In the genomic region with DNA sequence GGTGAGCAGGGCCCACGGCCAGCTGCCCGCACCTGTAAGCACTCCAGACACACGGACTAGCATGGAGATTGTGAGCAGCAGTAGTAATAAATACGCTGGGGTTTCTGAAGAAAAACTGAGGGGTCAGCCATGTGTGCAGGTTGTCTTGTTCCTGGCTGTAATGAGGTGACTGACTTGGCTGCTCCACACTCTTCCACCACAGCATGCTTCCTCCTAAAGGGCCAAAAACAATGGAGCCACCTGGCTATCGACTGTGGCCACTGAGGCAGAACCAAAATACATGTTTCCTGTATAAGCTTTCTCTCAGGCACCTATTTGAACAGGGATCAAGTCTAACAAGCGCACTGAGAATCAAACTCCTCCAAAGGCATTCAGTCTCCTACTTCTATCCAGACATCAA, we compare ENCODE assay signal across 15 mouse cellular contexts. TPM values are rescaled to one million over a fixed set of nuclear protein-coding genes. Genes with fewer than 3 reads are reported as not detected.
DNase-seq lines count a peak whose midpoint lies in the region; TF ChIP-seq lines count a peak whose summit lies in the region.
"Had no signal": no experiment of that assay in that cellular context is flagged by ENCODE, and none has a peak within 500 bp of the region (broad histone marks: within the 10 kb centered on the region; RNA-seq: fewer than 3 reads in every experiment).

No protein-coding gene starts in this region.

- H3K4me3 ChIP-seq in cerebellum, adult 2 months (replicated peaks; ENCODE audit: insufficient read depth, low read depth, low read length): no peak overlapping the region
- H3K4me3 ChIP-seq: embryonic facial prominence, embryonic 10.5 days; forebrain, embryonic 13.5 days; heart, embryonic 13.5 days; hindbrain, embryonic 15.5 days had no signal

- no peak for TF ChIP-seq POLR2A in cerebellum, adult 2 months (IDR thresholded peaks at IDR 0.05; ENCODE audit: borderline replicate concordance, insufficient read depth, low read length)

- 7% methylated on average over 6 of the region's 6 CpGs for WGBS in cerebellum, adult 2 months

- H3K27me3 ChIP-seq in cerebellum, adult 2 months (ENCODE audit: control insufficient read depth, insufficient read depth, low read length): no peaks in the 10 kb centered on the region
- H3K27me3 ChIP-seq: forebrain, embryonic 13.5 days; heart, embryonic 13.5 days; hindbrain, embryonic 15.5 days had no signal

- peak overlapping the region; percentile 66 for H3K27ac ChIP-seq in cerebellum, adult 2 months (ENCODE audit: insufficient read depth, low read length)
- H3K27ac ChIP-seq: embryonic facial prominence, embryonic 10.5 days; forebrain, embryonic 13.5 days; heart, embryonic 13.5 days; hindbrain, embryonic 15.5 days had no signal

- no peak for TF ChIP-seq CTCF in cerebellum, adult 2 months (IDR thresholded peaks at IDR 0.05; ENCODE audit: borderline replicate concordance, insufficient read depth, low read depth, low read length)

- peaks cover 27% of the 10 kb centered on the region for H3K4me1 ChIP-seq in cerebellum, adult 2 months (ENCODE audit: control insufficient read depth, insufficient read depth, low read length)
- H3K4me1 ChIP-seq: embryonic facial prominence, embryonic 10.5 days; forebrain, embryonic 13.5 days; heart, embryonic 13.5 days; hindbrain, embryonic 15.5 days had no signal

- peak; percentile 51 for DNase-seq in cerebellum, adult 11 months
- DNase-seq in cerebellum, postnatal 4 days (ENCODE audit: low spot score in 2 of 2): no peak
- DNase-seq in cerebellum, adult 2 months: peak; percentile 59 to 82
- peak; percentile 50 to 72 for DNase-seq in cerebellum, postnatal 14 days
- no peak for DNase-seq in lung, postnatal 36 days
- DNase-seq in layer of hippocampus, adult 9-11 months: no peak
- no peak for DNase-seq in liver
- DNase-seq: adrenal gland, postnatal 14 days; forebrain, postnatal 0 days; gastrocnemius, postnatal 14 days; heart, postnatal 36 days had no signal

RNA-seq across cellular contexts. Expression of gene Agtpbp1, which starts 49.3 kb away (rescaled TPM):
- 103 and 114 TPM in 2 replicates for polyA plus RNA-seq in cerebellum, adult 2 months (2012; rRNA removed)

RNA-seq across cellular contexts. Expression of gene Naa35, which starts 49.3 kb away (rescaled TPM):
- 76.9 and 91.6 TPM in 2 replicates for polyA plus RNA-seq in cerebellum, adult 2 months (2012; rRNA removed)

Comparison
In these comparisons a context has a peak if more than half of its experiments do, and no peak if none do; other contexts are left out.
1. DNase-seq: peak in cerebellum, adult 11 months (single experiment), cerebellum, adult 2 months (2 of 2) and cerebellum, postnatal 14 days (2 of 2); none in cerebellum, postnatal 4 days (0 of 2), lung, postnatal 36 days (single experiment), layer of hippocampus, adult 9-11 months (single experiment) and liver (single experiment).